Mouse (Mus musculus): ENCODE measurements at regions not wholly inside any gene's neighbourhood (a gene's known extent, or its start where the extent isn't known, plus 50 kb on each side); places are given as distances from the start of the nearest gene placed in this dataset.

- TF ChIP-seq GABPA (IDR thresholded peaks at IDR 0.05; ENCODE audit: low read depth, low read length), result no peak
- no peak for TF ChIP-seq CTCF (IDR thresholded peaks at IDR 0.05 in 2 of 3, conservative IDR thresholded peaks at IDR 0.05 in 1 of 3; ENCODE audit: control insufficient read depth in 1 of 3, insufficient read depth in 1 of 3, low read depth in 2 of 3, low read length in 3 of 3, poor library complexity in 1 of 3, severe bottlenecking in 1 of 3)
Measured at GRCm38 (mm10) chr12:51081809-51082208, 266.1 kb upstream of the G2e3 start.

All from MEL (cell line).